Mouse (Mus musculus): ENCODE results near the gene Tent4a. TPM values are rescaled to one million over a fixed set of nuclear protein-coding genes. Genes with fewer than 3 reads are reported as not detected.

The Tent4a gene
- total and polyA plus RNA-seq, 3 experiments = 3.6 to 8.8 (median 5.7) TPM

GRCm38 (mm10) chr13:69564573-69564972 is 30.2 kb upstream of the Tent4a start:
- no peaks in the 10 kb centered on the region for H3K27me3 ChIP-seq (replicated peaks)
- no peaks in the 10 kb centered on the region for H3K9me3 ChIP-seq (replicated peaks; ENCODE audit: low read length)
- no peak overlapping the region for H3K27ac ChIP-seq (ENCODE audit: insufficient read depth, low read depth)
- DNase-seq (ENCODE audit: extremely low read depth) = no peak
- H3K79me2 ChIP-seq (replicated peaks; ENCODE audit: control insufficient read depth, extremely low read depth, insufficient read depth, poor library complexity, severe bottlenecking) = no peaks in the 10 kb centered on the region
- H3K4me2 ChIP-seq (ENCODE audit: insufficient read depth, low read depth, poor library complexity, severe bottlenecking) = no peak overlapping the region
- TF ChIP-seq CHD1 (IDR thresholded peaks at IDR 0.05; ENCODE audit: low read depth, low read length) = no peak
- no peak for TF ChIP-seq ZC3H11A (IDR thresholded peaks at IDR 0.05; ENCODE audit: low read depth, low read length)
- no peak for TF ChIP-seq SIN3A (IDR thresholded peaks at IDR 0.05; ENCODE audit: low read length)
- no peak for TF ChIP-seq MEF2A (IDR thresholded peaks at IDR 0.05; ENCODE audit: borderline replicate concordance, low read depth, low read length)
- no peak for TF ChIP-seq MYC (IDR thresholded peaks at IDR 0.05; ENCODE audit: low read depth, low read length)
- no peak for TF ChIP-seq PAX5 (IDR thresholded peaks at IDR 0.05; ENCODE audit: low read length)
- no peak for TF ChIP-seq USF2 (conservative IDR thresholded peaks at IDR 0.05; ENCODE audit: low read depth, low read length)
- no peak for TF ChIP-seq KAT2A (IDR thresholded peaks at IDR 0.05; ENCODE audit: insufficient replicate concordance, low read length)
- TF ChIP-seq SMC3 (IDR thresholded peaks at IDR 0.05; ENCODE audit: low read depth, low read length) = no peak
- TF ChIP-seq ZNF384 (IDR thresholded peaks at IDR 0.05; ENCODE audit: low read depth, low read length) = no peak
- no peak for TF ChIP-seq ETS1 (conservative IDR thresholded peaks at IDR 0.05; ENCODE audit: low read depth, low read length)
- no peaks in the 10 kb centered on the region for H3K36me3 ChIP-seq (replicated peaks in 1 of 2; ENCODE audit: control insufficient read depth in 1 of 2, insufficient read depth in 1 of 2, low read length in 1 of 2)
- H3K4me3 ChIP-seq (replicated peaks in 1 of 3; ENCODE audit: low read depth in 2 of 3, low read length in 2 of 3, poor library complexity in 1 of 3) = no peak overlapping the region
- H3K4me1 ChIP-seq (ENCODE audit: control insufficient read depth in 1 of 2, insufficient read depth in 2 of 2) = peaks cover 0 to 2% of the 10 kb centered on the region in 2 experiments; a peak in 1 of 4 replicates
- dilution Hi-C loops (cut with MboI; ENCODE audit: extremely low pct_ligation_motif_present, extremely low pct_unique_long_range_greater_than_20kb, low sequenced_read_pairs) = no loop called here
- H3K9ac ChIP-seq (ENCODE audit: insufficient read depth, low read depth) = no peak overlapping the region
- in situ Hi-C loops (cut with MboI; ENCODE audit: low pct_ligation_motif_present, low pct_unique_long_range_greater_than_20kb, low sequenced_read_pairs) = no loop called here

GRCm38 (mm10) chr13:69563905-69564304 is 29.5 kb upstream of the Tent4a start:
- Histone ChIP-seq H3K4me1 (ENCODE audit: control insufficient read depth in 1 of 2, insufficient read depth in 2 of 2) (no peaks in the 10 kb centered on the region), H3K9ac (ENCODE audit: insufficient read depth, low read depth) (no peak overlapping the region), H3K79me2 (replicated peaks; ENCODE audit: control insufficient read depth, extremely low read depth, insufficient read depth, poor library complexity, severe bottlenecking) (no peaks in the 10 kb centered on the region), H3K27me3 (replicated peaks) (no peaks in the 10 kb centered on the region), H3K4me2 (ENCODE audit: insufficient read depth, low read depth, poor library complexity, severe bottlenecking) (no peak overlapping the region), H3K4me3 (replicated peaks in 1 of 3; ENCODE audit: low read depth in 2 of 3, low read length in 2 of 3, poor library complexity in 1 of 3) (no peak overlapping the region), H3K27ac (ENCODE audit: insufficient read depth, low read depth) (no peak overlapping the region), H3K9me3 (replicated peaks; ENCODE audit: low read length) (no peaks in the 10 kb centered on the region), H3K36me3 (replicated peaks in 1 of 2; ENCODE audit: control insufficient read depth in 1 of 2, insufficient read depth in 1 of 2, low read length in 1 of 2) (no peaks in the 10 kb centered on the region)
- DNase-seq (ENCODE audit: extremely low read depth) = no peak
- dilution Hi-C loops (cut with MboI; ENCODE audit: extremely low pct_ligation_motif_present, extremely low pct_unique_long_range_greater_than_20kb, low sequenced_read_pairs) (no loop called here), in situ Hi-C loops (cut with MboI; ENCODE audit: low pct_ligation_motif_present, low pct_unique_long_range_greater_than_20kb, low sequenced_read_pairs) (no loop called here)
- TF ChIP-seq CHD1 (IDR thresholded peaks at IDR 0.05; ENCODE audit: low read depth, low read length) (no peak), PAX5 (IDR thresholded peaks at IDR 0.05; ENCODE audit: low read length) (no peak), HCFC1 (IDR thresholded peaks at IDR 0.05; ENCODE audit: low read depth, low read length) (no peak)

Data from CH12.LX (cell line).